Mouse (Mus musculus) heart, postnatal 0 days (tissue): ENCODE data around the gene Tfpi.

Source experiments
- CTCF ChIP-seq: IDR thresholded peaks from 2 replicates; pipeline ENCODE4 v1.5.1; 2016; ENCODE audit warnings: antibody characterized with exemption, control low read depth, low read depth
- EP300 ChIP-seq: IDR thresholded peaks from 2 replicates; pipeline ENCODE4 v1.6.1; 2016; ENCODE audit warnings: antibody characterized with exemption, low read depth

- no peak for TF ChIP-seq CTCF
- TF ChIP-seq EP300 = no peak
Measured at GRCm38 (mm10) chr2:84491715-84492114, 15.1 kb upstream of the Tfpi start.
